Mouse (Mus musculus): ENCODE data around the gene Gbp2.
"Not testable (repeated sequence)": the region's sequence is repeated elsewhere in the genome, so short reads cannot be mapped to it uniquely, and the experiment has no call there.

Gbp2 gene

DNA sequence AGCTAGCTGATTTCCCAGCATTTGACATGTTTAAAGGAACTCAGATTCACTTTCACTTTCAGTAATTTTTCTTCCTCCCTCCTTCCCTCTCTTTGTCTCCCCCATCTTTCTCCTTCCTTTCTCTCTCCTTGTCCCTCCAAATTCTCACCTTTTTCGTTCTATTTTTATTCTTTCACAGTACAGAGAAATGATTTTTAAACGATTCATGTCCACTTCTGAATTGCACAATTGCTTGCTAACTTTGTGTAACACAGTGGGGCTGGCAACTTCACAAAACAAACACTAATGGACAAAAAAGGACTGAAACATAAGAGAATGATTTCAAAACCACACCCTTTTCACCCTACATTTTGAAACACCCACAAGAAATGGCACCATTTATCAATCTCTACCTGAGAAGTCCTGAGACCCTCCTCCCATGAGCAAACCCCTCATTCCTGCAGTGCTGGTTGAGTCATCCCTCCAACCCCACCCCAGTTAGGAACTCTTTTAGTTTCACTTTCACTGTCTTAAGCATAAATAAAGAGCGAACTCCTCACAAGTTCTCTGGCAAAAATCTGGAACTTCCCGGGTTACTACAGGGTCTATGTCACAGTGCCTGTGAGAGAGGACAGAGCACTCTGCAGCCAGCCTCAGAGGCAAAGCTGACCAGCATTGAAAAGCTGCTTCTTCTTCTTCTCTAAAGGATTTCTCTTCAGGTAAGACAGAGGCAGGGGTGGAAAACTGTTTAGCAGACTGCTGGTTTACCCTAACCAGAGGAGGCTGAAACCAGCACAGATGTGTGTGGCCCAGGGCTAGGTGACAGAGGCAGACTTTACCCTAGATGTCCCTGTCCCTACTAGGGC is at the start of gene Gbp2:
Gbp2 (plus strand) TSS at position 492 of the 845 bp plus-strand sequence.
- ATAC-seq (ENCODE audit: low TSS enrichment) = peak; percentile 47

DNA sequence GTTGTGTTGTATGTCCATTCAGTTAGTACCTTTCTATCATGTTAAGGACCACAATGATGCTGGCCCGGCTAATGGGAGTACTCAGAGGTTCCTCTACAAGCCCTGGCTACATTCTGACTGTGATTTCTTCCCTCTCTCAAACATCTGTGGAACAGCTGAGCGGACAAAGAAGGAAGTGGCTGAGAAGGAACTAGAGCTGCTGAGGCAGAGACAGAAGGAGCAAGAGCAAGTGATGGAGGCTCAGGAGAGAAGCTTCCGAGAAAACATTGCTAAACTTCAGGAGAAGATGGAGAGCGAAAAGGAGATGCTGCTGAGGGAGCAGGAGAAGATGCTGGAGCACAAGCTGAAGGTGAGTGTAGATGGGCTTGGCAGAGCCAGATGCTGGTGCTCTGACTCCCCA is 49.7 kb upstream of the Gbp2 start:
- no peak for ATAC-seq (ENCODE audit: low TSS enrichment)

DNA sequence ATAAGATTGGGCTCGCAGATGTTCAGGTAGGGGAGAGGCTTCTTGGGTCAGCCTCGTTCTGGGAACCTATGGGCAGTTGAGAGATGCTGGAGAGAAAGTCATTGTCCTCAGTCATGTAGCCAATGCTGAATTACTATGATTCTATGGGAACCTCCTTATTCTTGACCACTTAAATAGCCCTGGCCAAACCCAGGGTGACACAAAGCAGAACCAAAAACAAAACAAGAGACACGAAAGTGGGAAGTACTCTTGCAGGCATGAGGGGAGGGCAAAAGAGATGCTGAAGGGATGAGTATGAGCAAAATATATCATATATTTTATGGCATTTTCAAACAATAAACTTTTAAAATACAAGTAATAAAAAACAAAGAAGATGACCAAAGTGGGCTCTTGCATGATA is 43.3 kb upstream of the Gbp2 start:
- no peak for ATAC-seq (ENCODE audit: low TSS enrichment)

DNA sequence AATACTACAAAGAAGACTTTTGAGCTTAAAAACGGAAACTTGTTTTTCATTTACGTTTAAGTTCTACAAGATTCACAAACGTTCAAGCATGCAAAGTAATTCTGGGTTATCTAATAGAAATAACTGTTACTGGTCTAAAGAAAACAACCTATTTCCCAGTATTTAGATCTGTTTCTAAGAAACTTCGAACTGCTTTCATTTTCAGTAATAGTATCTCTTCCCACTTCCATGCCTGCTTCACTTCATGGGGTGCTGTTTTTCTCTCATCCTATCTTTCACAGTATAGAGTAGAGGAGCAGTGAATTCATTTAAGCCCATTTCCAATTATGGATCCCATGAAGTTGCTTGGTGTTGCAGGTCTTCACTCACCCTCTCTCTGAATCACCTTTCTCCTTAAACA is 42.1 kb upstream of the Gbp2 start:
- no peak for ATAC-seq (ENCODE audit: low TSS enrichment)

DNA sequence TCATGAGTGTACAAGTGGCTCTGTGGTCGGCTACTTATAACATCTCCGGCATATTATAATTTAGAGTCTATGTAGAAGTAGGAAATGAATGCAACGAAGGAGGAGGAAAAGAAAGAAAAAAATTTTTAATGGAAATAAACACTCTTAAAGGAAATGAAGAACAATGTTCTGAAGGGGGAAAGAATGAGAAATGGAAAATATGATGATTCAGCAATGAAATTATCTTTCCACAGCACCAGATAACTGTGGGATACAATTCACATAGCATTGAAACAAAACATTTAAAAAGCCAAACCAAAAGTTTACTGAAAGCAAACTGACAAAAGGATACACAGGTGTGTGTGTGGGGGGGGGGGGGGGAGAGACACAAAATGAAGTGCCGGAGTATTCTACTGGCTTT is 37.3 kb upstream of the Gbp2 start:
- ATAC-seq (ENCODE audit: low TSS enrichment) = no peak

DNA sequence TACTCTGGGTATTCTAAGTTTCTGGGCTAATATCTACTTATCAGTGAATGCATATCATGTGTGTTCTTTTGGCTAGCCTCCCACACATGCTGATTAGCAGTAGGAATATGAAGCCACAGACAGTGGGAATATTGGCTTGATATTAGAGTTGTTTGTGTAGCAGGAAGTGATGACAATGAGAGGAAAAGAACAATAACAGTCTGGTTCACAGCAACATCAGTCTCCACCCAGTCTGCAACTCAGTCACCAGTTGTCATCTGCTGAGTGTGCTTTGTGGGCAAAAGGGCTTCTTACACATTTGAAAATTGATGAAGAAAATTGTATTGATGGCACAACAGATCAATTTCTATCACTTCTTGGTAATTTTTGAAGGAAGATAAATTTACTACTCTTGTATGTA is 33.0 kb upstream of the Gbp2 start:
- ATAC-seq (ENCODE audit: low TSS enrichment) = no peak

DNA sequence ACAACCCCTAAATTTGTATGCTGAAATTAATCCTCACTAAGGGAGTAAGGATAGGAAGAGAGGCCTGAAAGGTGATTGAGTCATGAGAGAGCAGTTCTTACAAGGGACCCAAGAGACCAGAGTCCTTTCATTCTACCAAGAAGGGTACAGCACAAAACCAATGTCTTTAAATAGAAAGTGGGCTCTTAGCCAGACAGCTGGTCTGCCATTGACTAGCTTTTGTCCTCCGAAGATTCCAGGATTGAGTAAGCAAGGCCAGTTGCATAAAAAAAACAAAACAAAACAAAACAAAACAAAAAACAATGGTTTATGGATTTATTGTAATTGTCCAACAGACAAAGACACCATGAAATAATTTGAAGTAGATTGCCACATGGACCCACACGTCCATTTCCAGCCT is 31.5 kb upstream of the Gbp2 start:
- no peak for ATAC-seq (ENCODE audit: low TSS enrichment)

DNA sequence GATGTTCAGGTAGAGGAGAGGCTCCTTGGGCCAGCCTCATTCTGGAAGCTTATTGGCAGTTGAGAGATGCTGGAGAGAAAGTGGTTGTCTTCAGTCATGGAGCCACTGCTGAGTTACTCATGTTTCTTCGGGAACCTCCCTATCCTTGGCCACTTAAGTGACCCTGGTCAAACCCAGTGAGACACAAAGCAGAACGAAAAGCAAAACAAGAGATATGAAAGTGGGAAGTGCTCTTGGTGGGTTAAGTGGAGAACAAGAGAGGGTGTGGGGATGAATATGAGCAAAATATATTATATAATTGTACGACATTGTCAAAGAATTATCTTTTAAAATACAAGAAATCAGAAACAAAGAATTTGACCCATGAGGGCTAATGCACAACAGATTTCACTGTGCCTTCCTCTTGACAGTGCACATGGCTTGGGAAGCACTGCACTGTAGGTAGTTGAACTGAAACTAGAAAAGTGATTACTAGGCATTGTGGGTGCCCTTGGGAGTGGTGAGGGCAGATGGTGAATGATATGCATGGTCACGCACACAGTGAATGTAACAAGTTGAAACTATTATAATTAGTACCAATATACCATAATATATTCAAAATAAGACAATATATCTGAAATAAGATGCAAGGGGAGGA is 29.9 kb upstream of the Gbp2 start:
- no peak for ATAC-seq (ENCODE audit: low TSS enrichment)

DNA sequence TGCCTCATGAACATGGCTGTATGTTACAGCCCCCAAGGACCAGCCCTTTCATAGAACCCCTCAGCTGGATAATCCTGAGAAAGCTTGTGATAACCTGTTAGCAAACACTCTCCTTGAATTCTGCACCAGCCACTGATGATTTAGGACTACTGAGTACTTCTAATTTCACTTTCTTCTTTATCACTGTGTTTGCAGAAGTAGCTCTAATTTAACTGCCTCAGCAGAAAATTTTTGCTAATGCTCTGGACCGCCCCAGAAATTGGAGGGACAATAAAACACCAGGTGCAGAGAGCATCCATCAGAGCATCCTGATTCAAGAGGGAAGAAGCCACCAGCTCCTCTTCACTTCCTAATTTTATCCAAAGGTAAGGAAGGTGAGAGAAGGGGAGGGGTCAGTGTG is 25.9 kb upstream of the Gbp2 start, which contains the start of gene Gbp2b:
Gbp2b (plus strand) TSS at position 301 of the 400 bp plus-strand sequence.
- ATAC-seq (ENCODE audit: low TSS enrichment) = no peak

DNA sequence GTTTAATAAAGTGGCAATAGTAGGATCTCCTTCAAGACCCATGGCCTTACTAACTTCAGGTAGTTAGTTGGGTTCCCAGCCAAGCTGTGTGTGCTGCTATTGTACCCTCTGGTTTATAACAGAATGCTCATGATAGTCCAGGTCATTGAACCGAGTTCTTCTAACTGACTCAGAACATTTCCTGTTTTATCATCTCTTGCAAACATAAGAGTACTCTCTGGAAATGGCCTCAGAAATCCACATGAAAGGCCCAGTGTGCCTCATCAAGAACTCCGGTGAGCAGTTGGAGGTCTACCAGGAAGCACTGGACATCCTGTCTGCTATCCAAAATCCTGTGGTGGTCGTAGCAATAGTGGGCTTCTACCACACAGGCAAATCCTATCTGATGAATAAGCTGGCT is 22.5 kb upstream of the Gbp2 start:
- ATAC-seq (ENCODE audit: low TSS enrichment) = no peak

DNA sequence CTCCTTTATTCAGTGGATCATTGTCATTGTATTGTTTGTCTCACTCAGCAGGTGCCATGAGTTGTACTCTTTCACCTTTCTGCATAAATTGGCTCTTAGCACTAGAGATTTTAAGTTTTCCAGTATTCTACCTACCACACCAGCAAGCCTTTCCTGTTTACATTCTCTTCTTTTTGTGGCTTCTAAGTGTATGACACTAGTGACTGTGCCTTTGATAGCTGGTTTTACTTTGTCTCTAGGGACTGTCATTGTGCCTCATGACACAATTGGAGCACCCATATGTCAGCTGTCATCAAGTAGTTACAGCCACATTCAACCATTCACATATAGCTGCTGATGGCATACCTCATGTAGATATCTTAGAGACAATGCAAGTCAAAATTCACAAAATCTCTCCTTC is 18.7 kb upstream of the Gbp2 start:
- ATAC-seq (ENCODE audit: low TSS enrichment) = no peak

DNA sequence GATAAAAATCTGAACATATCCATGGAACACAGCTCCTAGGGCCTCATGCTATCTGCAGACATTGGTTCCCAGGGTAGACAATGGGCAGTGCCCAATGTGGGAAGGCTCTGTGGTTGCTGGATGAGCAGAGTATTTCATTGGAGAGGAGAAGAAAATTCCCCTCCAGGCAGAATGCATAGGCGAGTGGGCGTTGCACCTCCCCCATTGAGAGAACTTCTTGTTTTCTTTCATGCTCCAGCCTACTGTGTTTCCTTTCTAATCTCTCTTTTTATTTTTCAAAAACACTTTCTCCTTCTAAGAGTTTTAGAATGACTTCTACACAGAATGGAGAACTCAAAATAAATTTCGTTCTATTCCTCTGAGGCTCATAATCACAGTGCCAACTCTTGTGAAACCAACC is 1.7 kb upstream of the Gbp2 start:
- ATAC-seq (ENCODE audit: low TSS enrichment) = 0 out of 2 replicates have a peak, but pooled peaks have one; percentile 23

DNA sequence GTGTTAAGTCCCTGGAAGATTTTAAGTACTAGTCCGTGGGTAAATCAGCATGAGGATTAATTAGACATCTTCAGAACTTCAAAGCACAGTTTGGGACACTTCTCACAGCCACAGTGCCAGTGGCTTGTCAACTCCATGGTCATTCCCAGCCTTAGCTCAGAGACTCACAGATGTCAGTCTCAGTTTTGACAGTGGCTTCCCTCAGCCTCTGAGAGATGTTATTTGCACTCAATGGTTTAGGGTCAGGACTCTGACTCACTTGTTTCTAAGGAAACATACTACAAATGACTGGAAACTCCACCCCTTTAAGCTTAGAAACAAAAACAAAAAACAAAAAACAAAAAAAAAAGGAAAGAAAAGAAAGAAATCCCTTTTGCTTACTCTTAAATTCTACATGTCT is 796 bp upstream of the Gbp2 start:
- no peak for ATAC-seq (ENCODE audit: low TSS enrichment)

DNA sequence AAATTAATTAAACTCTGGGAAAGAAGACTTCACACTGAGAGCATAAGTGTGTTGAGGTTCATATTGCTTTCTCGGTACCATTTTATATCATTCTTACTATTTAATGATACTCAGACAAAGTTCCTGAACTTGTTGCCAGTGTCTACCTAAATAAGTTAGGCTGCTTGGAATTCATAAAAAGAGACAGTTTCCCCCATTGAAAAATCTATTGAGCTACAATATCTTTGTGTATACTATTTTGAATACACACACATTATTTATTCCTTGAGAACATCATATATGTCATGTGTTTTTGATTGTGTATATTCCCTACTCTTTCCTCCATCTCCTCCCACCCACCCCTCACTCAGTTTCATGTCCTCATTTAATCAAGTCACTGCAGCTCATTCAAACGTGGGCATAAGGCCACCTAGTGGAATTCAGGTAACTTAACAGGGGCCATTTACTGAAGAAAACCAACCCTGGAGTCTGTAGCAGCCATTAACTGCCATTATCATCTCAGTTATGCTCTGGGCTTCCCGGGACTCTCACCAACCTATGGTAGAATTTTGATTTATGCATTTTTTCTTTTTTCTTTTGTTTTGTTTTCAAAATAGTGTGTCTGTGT is 657 bp downstream of the Gbp2 start:
- no peak for ATAC-seq (ENCODE audit: low TSS enrichment)

DNA sequence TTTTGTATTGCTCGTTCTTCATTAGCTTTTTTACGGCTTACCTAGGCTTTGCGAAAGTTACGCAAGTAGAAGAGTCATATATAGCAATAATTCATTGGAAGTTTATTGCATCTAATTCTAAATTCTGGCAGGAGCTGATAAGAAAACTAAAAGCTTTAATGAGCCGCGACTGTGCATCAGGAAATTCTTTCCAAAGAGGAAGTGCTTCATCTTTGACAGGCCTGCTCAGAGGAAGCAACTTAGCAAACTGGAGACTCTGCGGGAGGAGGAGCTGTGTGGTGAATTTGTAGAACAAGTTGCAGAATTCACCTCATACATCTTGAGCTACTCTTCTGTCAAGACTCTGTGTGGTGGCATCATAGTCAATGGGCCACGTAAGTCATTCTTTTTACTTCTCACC is 10.0 kb downstream of the Gbp2 start:
- ATAC-seq (ENCODE audit: low TSS enrichment) = no peak

DNA sequence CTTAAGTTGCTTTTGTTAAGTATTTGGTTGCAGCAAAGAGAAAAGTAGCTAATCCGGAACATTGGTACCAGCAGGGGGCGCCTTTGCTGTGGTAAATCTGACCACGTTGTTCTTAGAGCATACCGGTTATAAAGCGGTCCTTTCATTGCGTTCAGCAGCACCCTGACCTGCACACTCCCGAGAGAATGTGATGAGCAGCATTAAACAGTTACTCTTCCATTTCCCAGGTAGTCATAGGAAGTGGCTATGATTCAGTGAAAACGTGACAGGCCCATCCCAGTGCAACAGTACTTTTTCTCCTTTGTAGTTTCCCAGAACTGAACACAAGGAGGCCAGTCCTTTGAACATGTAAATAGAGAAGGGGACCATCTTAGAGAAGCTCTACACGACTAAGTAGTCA is 19.8 kb downstream of the Gbp2 start:
- ATAC-seq (ENCODE audit: low TSS enrichment) = peak; percentile 77

DNA sequence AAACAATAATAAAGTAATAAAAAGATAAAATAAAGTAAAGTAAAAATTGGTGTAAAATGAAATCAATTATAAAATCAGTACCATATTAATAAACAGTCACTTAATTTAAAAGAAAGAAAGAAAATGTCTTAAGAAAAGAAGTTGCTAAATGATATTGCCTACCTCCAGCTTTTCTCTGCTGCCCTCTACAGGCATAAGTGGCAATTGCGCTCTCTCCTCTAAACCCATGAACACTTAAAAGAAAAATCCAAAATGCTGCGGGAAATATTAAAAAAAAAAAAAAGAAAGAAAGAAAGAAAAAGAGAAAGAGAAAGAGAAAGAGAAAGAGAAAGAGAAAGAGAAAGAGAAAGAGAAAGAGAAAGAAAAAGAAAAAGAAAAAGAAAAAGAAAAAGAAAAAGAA is 25.5 kb downstream of the Gbp2 start:
- not testable (repeated sequence) for ATAC-seq (ENCODE audit: low TSS enrichment)

DNA sequence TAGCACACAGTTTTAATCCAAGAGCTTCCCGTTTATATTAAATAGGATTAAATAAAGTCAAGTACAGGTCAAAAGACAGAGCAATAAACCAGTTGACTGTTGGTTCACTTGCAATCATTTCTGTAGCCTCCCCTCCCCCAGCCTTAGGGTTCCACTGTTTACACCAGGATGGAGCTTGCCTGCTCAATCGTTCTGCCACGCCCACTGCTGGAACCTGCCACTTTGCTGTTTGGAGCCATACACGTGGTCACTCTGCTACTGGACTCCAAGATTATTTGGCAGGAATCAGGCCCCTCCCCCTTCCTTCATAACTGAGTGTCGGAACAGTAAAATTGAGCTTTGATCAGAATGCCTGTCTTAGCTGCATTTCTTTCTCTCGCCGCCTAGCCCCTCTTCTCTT is 27.4 kb downstream of the Gbp2 start:
- ATAC-seq (ENCODE audit: low TSS enrichment) = not testable (repeated sequence)

DNA sequence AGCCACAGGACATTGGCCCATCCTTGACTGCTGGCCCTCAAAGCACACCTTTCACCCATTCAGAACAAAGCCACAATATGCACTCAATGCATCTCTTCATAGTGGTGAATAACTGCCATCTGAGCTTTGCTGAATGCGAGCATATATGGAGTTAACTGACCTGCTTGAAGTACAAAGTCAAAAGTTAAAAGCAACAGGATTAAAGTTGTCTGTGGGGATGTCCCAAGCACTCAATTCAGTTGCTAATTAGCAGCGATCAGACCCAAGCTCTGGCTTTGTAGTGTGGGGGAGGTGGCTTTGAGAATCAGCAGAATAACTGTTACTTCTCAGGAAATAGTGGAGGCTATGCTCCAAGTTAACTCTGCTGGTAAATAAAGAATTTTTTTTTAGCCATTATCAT is 29.8 kb downstream of the Gbp2 start:
- no peak for ATAC-seq (ENCODE audit: low TSS enrichment)

DNA sequence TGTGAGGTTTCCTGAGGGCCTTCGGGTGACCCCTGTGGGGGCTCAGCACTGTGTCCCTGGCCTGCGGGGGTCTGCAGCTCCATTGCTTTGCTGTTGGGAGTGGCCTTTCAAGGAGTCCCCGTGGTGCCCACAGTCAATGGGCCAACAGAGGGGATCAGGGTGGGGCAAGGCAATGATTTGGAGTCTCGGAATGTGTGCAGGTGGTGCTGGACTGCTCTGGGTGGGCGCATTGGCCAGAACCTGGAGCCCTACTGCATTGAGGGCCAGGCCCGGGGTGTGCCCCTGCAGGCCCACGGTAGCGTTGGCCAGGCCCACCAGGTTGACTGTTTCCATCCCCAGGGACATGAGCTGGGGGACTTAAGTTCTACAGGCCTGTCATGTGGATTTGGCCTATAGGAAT is 44.3 kb downstream of the Gbp2 start:
- no peak for ATAC-seq (ENCODE audit: low TSS enrichment)

DNA sequence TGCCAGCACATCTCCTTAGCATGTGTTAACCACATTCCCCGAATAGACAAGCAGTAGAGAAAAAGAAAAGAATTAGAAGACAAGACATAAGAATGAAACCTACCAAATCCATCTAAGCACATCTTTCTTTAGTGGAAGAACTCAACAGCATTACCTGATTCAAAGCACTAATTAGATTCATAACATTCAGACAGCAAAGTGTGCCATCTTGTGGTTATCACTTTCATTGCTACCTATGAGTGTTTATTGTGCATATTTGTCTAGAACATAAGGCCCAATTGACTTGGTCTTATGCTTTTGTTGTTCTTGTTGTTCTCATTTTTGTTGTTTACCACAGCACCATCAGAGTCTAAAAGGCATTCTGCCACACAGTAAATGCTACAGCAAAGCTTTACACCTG is 54.2 kb downstream of the Gbp2 start:
- peak; percentile 93 for ATAC-seq (ENCODE audit: low TSS enrichment)
